Mouse (Mus musculus) R1 (cell line): ENCODE measurements around the gene G6pd2.

Experiments used
- DNase-seq: peaks from one replicate; pipeline ENCODE4 v3.0.0-alpha.2; 2018; ENCODE audit warnings: low read depth, low spot score

G6pd2 gene

GRCm38 (mm10) chr5:61808516-61808915, at the start of gene G6pd2:
Gene G6pd2 (plus strand): TSS chr5:61808816.
- DNase-seq: no peak

- DNase-seq: no peak
These were observed 44.4 kb upstream of the G6pd2 start for GRCm38 (mm10) chr5:61764214-61764613.

GRCm38 (mm10) chr5:61832935-61833551, 24.4 kb downstream of the G6pd2 start:
- DNase-seq: no peak

GRCm38 (mm10) chr5:61843891-61844290, 35.3 kb downstream of the G6pd2 start:
- DNase-seq: no peak
